Mouse (Mus musculus) liver (tissue): Measurements from ENCODE around the gene D1Ertd622e.

Source experiments
- DNase-seq: peaks from one replicate; pipeline ENCODE4 v3.0.0-alpha.2; 2020; ENCODE audit warnings: mixed read lengths

The D1Ertd622e gene

GRCm38 (mm10) chr1:97578025-97578417 lies 83.9 kb downstream of the D1Ertd622e start:
- no peak for DNase-seq

GRCm38 (mm10) chr1:97577062-97578024 lies 84.5 kb downstream of the D1Ertd622e start:
- DNase-seq, result no peak

- no peak for DNase-seq
These were observed 85.3 kb downstream of the D1Ertd622e start for GRCm38 (mm10) chr1:97576576-97576975.

- no peak for DNase-seq
These were observed 91.1 kb downstream of the D1Ertd622e start for GRCm38 (mm10) chr1:97570814-97571213.

GRCm38 (mm10) chr1:97567956-97568355 lies 93.9 kb downstream of the D1Ertd622e start:
- no peak for DNase-seq

GRCm38 (mm10) chr1:97564641-97565040 lies 97.2 kb downstream of the D1Ertd622e start:
- no peak for DNase-seq

- no peak for DNase-seq
These were observed 99.0 kb downstream of the D1Ertd622e start for GRCm38 (mm10) chr1:97562867-97563266.
